Mouse (Mus musculus): Measurements from ENCODE around the gene Jade2. TPM values are rescaled to one million over a fixed set of nuclear protein-coding genes. Genes with fewer than 3 reads are reported as not detected.
A peak's percentile ranks its signal among the peaks of the same experiment; 100 is the strongest.

The Jade2 gene
- polyA plus RNA-seq, 1 experiment = 45.1 TPM

DNA sequence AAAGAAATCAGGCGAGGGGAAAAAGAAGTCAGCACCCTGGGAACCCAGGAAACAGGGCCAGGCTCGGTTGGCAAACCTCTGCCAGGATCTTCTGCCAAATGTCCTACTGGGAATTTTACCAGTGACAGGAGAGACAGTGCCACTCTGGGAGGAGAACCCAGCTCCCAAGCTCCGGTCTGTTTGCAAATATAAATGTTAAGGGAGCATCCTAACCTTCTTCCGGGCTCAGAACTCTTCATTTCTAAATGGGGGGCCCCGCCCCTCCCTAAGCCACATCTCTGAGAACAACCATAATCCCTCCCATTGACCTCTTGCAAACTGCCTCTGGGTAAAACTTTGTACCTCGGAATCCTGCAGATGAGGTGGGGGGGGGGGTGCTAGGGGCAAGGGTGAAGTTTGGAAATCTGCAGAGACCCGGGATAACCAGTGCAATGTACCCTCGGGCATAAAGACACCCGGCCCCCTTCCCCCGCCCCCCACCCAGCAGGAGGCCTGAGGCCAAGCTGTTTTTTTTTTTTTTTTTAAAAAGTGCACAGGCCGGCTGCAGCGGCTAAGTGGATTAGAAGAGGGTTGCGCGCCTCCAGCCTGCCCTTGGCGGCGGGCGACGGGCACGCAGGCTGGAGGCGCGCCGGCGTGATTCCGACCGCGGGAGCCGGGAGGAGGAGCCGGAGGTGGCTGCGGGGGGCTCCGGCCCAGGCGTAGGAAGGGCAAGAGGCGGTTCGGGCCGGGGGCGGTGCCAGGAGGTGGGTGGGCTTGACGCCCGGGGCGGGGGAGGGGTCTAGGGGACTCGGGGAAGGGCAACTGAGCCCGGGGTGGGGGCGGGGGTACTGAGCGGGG, 2.3 kb downstream of the Jade2 start:
- peak; percentile 82 for DNase-seq
- TF ChIP-seq POLR2A (IDR thresholded peaks at IDR 0.05; ENCODE audit: control insufficient read depth, extremely low read depth, insufficient read depth, low read length, poor library complexity) (no peak), CTCF (IDR thresholded peaks at IDR 0.05; ENCODE audit: borderline replicate concordance, control insufficient read depth, extremely low read depth, insufficient read depth, low read length, poor library complexity) (peak; percentile 89)
- WGBS = 8% methylated on average over 39 of the region's 42 CpGs

DNA sequence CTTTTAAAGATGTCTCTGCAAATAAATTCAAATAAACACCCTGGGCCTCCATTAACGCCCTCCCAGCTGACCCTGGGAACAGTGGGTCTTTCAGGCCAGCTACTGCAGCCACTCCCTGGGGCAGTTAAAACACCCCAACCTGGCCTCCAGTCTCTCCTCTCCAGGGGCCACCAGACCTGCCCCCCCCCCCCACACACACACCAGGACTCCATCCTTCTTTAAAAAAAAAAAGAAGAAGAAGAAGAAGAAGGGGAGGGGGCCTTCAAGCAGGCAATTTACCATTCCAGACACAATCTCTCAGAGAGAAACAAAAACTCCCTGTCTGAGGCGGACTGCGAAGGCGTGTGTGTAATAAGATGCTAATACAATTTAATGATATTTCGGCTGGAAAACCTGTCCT, 4.9 kb downstream of the Jade2 start:
- peaks cover 9% of the 10 kb centered on the region for H3K36me3 ChIP-seq (ENCODE audit: control insufficient read depth, insufficient read depth, low read length)
- no peaks in the 10 kb centered on the region for H3K27me3 ChIP-seq (ENCODE audit: control insufficient read depth, insufficient read depth, low read length)
- H3K4me1 ChIP-seq (replicated peaks; ENCODE audit: control insufficient read depth, insufficient read depth, low read length) = peaks cover 7% of the 10 kb centered on the region
- TF ChIP-seq POLR2A (IDR thresholded peaks at IDR 0.05; ENCODE audit: control insufficient read depth, extremely low read depth, insufficient read depth, low read length, poor library complexity) (no peak), CTCF (IDR thresholded peaks at IDR 0.05; ENCODE audit: borderline replicate concordance, control insufficient read depth, extremely low read depth, insufficient read depth, low read length, poor library complexity) (no peak)
- 96% methylated on average over 5 of the region's 5 CpGs for WGBS
- no peak overlapping the region for H3K27ac ChIP-seq (ENCODE audit: control insufficient read depth, insufficient read depth, low read length)
- no peak for DNase-seq
- H3K4me3 ChIP-seq (ENCODE audit: control insufficient read depth, insufficient read depth, low read length) = no peak overlapping the region

More for the DNA sequence above, 2.3 kb downstream of the Jade2 start:
- H3K4me1 ChIP-seq (replicated peaks; ENCODE audit: control insufficient read depth, insufficient read depth, low read length) = peaks cover 12% of the 10 kb centered on the region
- peak overlapping the region; percentile 77 for H3K4me3 ChIP-seq (ENCODE audit: control insufficient read depth, insufficient read depth, low read length)
- peak overlapping the region; percentile 89; the same call in 1 of the 2 replicates for H3K27ac ChIP-seq (ENCODE audit: control insufficient read depth, insufficient read depth, low read length)
- H3K27me3 ChIP-seq (ENCODE audit: control insufficient read depth, insufficient read depth, low read length) = no peaks in the 10 kb centered on the region
- no peaks in the 10 kb centered on the region for H3K36me3 ChIP-seq (ENCODE audit: control insufficient read depth, insufficient read depth, low read length)

DNA sequence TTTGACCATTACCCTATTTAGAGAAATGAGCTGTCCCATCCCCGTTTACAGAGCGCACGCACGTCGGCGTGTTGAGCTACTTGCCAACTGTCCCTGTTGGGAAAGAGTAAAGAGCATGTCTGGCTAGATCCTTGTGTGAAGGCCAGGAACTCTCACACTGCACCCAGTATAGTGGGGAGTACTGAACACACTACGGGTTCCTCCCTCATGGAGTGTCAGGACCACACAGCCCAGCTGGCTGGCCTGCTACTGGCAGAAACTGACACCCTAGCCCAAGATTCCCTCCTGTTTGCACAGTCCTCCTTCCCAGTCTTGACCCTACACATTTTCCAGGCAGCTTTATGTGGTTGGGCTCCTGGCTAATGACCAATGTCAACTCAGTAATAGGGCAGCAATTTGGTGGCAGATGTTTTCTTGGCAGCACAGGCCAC, 5.3 kb downstream of the Jade2 start:
- no peak overlapping the region for H3K27ac ChIP-seq (ENCODE audit: control insufficient read depth, insufficient read depth, low read length)
- TF ChIP-seq CTCF (IDR thresholded peaks at IDR 0.05; ENCODE audit: borderline replicate concordance, control insufficient read depth, extremely low read depth, insufficient read depth, low read length, poor library complexity) = no peak
- TF ChIP-seq POLR2A (IDR thresholded peaks at IDR 0.05; ENCODE audit: control insufficient read depth, extremely low read depth, insufficient read depth, low read length, poor library complexity) = no peak

DNA sequence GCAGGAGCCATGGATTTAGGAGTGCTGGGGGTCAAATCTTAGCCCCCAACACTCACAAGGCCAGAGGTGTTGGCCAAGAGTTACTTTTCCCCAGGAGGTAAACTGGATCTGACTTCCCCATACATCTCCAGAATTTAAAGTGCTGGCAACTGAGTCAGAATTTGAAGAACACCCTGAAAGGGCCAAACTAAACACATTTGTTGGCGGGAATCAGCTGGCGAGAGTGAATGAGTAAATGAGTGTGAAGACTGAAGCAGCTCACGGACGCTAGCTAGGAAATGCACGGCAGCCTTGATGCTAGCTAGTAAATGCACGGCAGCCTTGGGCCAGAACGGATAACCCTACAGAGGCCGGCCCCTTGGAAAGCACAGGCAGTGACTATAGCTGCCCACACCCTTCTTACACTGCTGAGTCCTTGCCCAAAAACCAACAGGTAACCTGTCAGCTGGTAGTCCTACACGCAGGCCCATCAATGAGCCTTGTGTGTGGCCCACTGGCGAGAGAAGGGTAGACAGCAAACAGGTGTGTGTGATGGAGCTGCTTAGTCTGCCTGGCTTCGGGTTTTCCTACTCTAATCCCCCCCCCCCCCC, 6.6 kb downstream of the Jade2 start:
- Histone ChIP-seq H3K4me3 (ENCODE audit: control insufficient read depth, insufficient read depth, low read length) (no peak overlapping the region), H3K27me3 (ENCODE audit: control insufficient read depth, insufficient read depth, low read length) (no peaks in the 10 kb centered on the region), H3K36me3 (ENCODE audit: control insufficient read depth, insufficient read depth, low read length) (peaks cover 26% of the 10 kb centered on the region), H3K4me1 (replicated peaks; ENCODE audit: control insufficient read depth, insufficient read depth, low read length) (peaks cover 7% of the 10 kb centered on the region), H3K27ac (ENCODE audit: control insufficient read depth, insufficient read depth, low read length) (no peak overlapping the region)
- 92% methylated on average over 11 of the region's 11 CpGs for WGBS
- no peak for TF ChIP-seq POLR2A (IDR thresholded peaks at IDR 0.05; ENCODE audit: control insufficient read depth, extremely low read depth, insufficient read depth, low read length, poor library complexity)
- no peak for DNase-seq

More for the DNA sequence above, 5.3 kb downstream of the Jade2 start:
- 97% methylated on average over 7 of the region's 7 CpGs for WGBS
- H3K4me3 ChIP-seq (ENCODE audit: control insufficient read depth, insufficient read depth, low read length) = no peak overlapping the region
- peaks cover 13% of the 10 kb centered on the region for H3K36me3 ChIP-seq (ENCODE audit: control insufficient read depth, insufficient read depth, low read length)
- H3K27me3 ChIP-seq (ENCODE audit: control insufficient read depth, insufficient read depth, low read length) = no peaks in the 10 kb centered on the region
- DNase-seq = no peak
- peaks cover 7% of the 10 kb centered on the region for H3K4me1 ChIP-seq (replicated peaks; ENCODE audit: control insufficient read depth, insufficient read depth, low read length)

DNA sequence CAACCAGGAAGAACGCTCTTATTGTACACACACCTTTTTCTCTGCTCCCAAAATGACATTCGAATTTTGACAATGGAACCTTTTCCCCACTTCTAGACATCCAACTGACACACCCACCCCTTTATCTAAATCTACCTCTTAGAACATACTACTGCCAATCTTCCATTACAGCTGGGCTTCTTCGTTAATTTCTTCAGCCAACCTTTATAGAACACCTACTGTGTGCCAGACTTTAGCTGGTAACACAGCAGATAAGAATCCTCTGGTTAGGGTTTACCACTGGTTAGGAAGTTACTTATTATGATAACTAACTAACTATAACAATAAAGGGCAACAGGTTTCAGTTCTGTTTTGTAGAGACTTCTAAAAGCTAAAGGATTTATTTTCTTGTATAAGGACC, 9.1 kb downstream of the Jade2 start:
- H3K36me3 ChIP-seq (ENCODE audit: control insufficient read depth, insufficient read depth, low read length) = peaks cover 51% of the 10 kb centered on the region
- WGBS = 96% methylated on average over 3 of the region's 3 CpGs
- H3K4me3 ChIP-seq (ENCODE audit: control insufficient read depth, insufficient read depth, low read length) = no peak overlapping the region
- no peak for DNase-seq
- no peak for TF ChIP-seq POLR2A (IDR thresholded peaks at IDR 0.05; ENCODE audit: control insufficient read depth, extremely low read depth, insufficient read depth, low read length, poor library complexity)
- 0 out of 2 replicates have a peak, but pooled peaks cover 5% of the 10 kb centered on the region for H3K4me1 ChIP-seq (replicated peaks; ENCODE audit: control insufficient read depth, insufficient read depth, low read length)
- H3K27ac ChIP-seq (ENCODE audit: control insufficient read depth, insufficient read depth, low read length) = no peak overlapping the region
- no peaks in the 10 kb centered on the region for H3K27me3 ChIP-seq (ENCODE audit: control insufficient read depth, insufficient read depth, low read length)

DNA sequence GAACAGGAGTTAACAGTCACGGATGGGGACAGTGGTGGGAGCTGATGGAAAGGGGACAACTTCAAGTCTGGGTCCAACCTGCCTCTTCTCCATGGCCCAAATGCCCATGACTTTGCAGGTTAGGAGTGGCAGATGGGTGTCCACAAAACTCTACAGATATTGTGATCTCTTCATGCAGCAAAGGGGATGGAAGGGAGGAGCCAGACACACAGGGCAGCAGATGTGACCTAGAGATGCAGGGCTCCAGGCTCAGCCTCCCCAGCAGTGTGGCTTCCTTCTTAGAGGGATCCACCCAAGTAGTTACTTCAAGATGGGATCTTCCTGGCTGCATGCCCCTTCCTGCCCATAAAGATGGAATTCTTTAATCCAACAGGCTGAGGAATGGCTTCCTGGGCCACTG, 9.6 kb downstream of the Jade2 start:
- Histone ChIP-seq H3K36me3 (ENCODE audit: control insufficient read depth, insufficient read depth, low read length) (peaks cover 55% of the 10 kb centered on the region), H3K27ac (ENCODE audit: control insufficient read depth, insufficient read depth, low read length) (no peak overlapping the region), H3K4me1 (replicated peaks; ENCODE audit: control insufficient read depth, insufficient read depth, low read length) (peaks cover 5% of the 10 kb centered on the region; the same call in 1 of the 2 replicates), H3K4me3 (ENCODE audit: control insufficient read depth, insufficient read depth, low read length) (no peak overlapping the region), H3K27me3 (ENCODE audit: control insufficient read depth, insufficient read depth, low read length) (no peaks in the 10 kb centered on the region)
- DNase-seq = no peak
- 97% methylated on average over 1 of the region's 1 CpGs for WGBS
- TF ChIP-seq CTCF (IDR thresholded peaks at IDR 0.05; ENCODE audit: borderline replicate concordance, control insufficient read depth, extremely low read depth, insufficient read depth, low read length, poor library complexity) = no peak
- no peak for TF ChIP-seq POLR2A (IDR thresholded peaks at IDR 0.05; ENCODE audit: control insufficient read depth, extremely low read depth, insufficient read depth, low read length, poor library complexity)

Measured in thymus, adult 2 months (tissue).